Mouse (Mus musculus): ENCODE results near the gene Tfap2a. TPM values are rescaled to one million over a fixed set of nuclear protein-coding genes. Genes with fewer than 3 reads are reported as not detected.

Gene Tfap2a
- total RNA-seq, 2 experiments from 2014 or later = 0.11 to 0.36 TPM

GRCm38 (mm10) chr13:40735416-40736106 lies 2.6 kb downstream of the Tfap2a start:
- intact Hi-C loops (cut with DNase I) = no loop called here
- DNase-seq = no peak

- intact Hi-C loops (cut with DNase I) = loop anchor here (5.0 kb wide), 1 partner anchor 873 kb away; the partner anchor contains the start of gene Tmem170b
- DNase-seq = no peak
These were observed 3.7 kb downstream of the Tfap2a start for GRCm38 (mm10) chr13:40734316-40734965.

GRCm38 (mm10) chr13:40733542-40734151 lies 4.5 kb downstream of the Tfap2a start:
- intact Hi-C loops (cut with DNase I) = loop anchor here (5.0 kb wide), 1 partner anchor 874 kb away; the partner anchor contains the start of gene Tmem170b
- no peak for DNase-seq

GRCm38 (mm10) chr13:40732816-40733541 lies 5.2 kb downstream of the Tfap2a start:
- intact Hi-C loops (cut with DNase I) = loop anchor here (5.0 kb wide), 1 partner anchor 874 kb away; the partner anchor contains the start of gene Tmem170b

GRCm38 (mm10) chr13:40732085-40732484 lies 6.1 kb downstream of the Tfap2a start:
- DNase-seq = no peak
- intact Hi-C loops (cut with DNase I) = loop anchor here (5.0 kb wide), 1 partner anchor 875 kb away; the partner anchor contains the start of gene Tmem170b

More at GRCm38 (mm10) chr13:40732816-40733541, 5.2 kb downstream of the Tfap2a start:
- no peak for DNase-seq

GRCm38 (mm10) chr13:40731179-40731841 lies 6.9 kb downstream of the Tfap2a start:
- peak; percentile 34 to 57 for DNase-seq
- intact Hi-C loops (cut with DNase I) = loop anchor here (5.0 kb wide), 1 partner anchor 876 kb away; the partner anchor contains the start of gene Tmem170b

GRCm38 (mm10) chr13:40730651-40731178 lies 7.5 kb downstream of the Tfap2a start:
- DNase-seq = peak; percentile 47 to 65
- intact Hi-C loops (cut with DNase I) = loop anchor here (5.0 kb wide), 1 partner anchor 877 kb away; the partner anchor contains the start of gene Tmem170b

GRCm38 (mm10) chr13:40729592-40730431 lies 8.4 kb downstream of the Tfap2a start:
- intact Hi-C loops (cut with DNase I) = loop anchor here (5.0 kb wide), 1 partner anchor 877 kb away; the partner anchor contains the start of gene Tmem170b
- peak; percentile 17 to 42 for DNase-seq

- intact Hi-C loops (cut with DNase I) = no loop called here
- DNase-seq = no peak
These were observed 9.1 kb downstream of the Tfap2a start for GRCm38 (mm10) chr13:40729037-40729436.

GRCm38 (mm10) chr13:40728626-40728990 lies 9.6 kb downstream of the Tfap2a start:
- no peak for DNase-seq
- intact Hi-C loops (cut with DNase I) = no loop called here

- intact Hi-C loops (cut with DNase I) = no loop called here
- no peak for DNase-seq
These were observed 10.2 kb downstream of the Tfap2a start for GRCm38 (mm10) chr13:40727731-40728625.

- DNase-seq = no peak
- intact Hi-C loops (cut with DNase I) = no loop called here
These were observed 12.3 kb downstream of the Tfap2a start for GRCm38 (mm10) chr13:40725924-40726323.

GRCm38 (mm10) chr13:40723598-40723920 lies 14.6 kb downstream of the Tfap2a start:
- DNase-seq = no peak
- intact Hi-C loops (cut with DNase I) = no loop called here

- peak; percentile 83 to 86 for DNase-seq
These were observed 15.2 kb downstream of the Tfap2a start for GRCm38 (mm10) chr13:40722741-40723597.

GRCm38 (mm10) chr13:40719741-40720082 lies 18.5 kb downstream of the Tfap2a start:
- intact Hi-C loops (cut with DNase I) = no loop called here
- DNase-seq = no peak

More at GRCm38 (mm10) chr13:40722741-40723597, 15.2 kb downstream of the Tfap2a start:
- intact Hi-C loops (cut with DNase I) = no loop called here

- no peak for DNase-seq
- intact Hi-C loops (cut with DNase I) = no loop called here
These were observed 19.0 kb downstream of the Tfap2a start for GRCm38 (mm10) chr13:40719066-40719740.
